Mouse (Mus musculus) thymus, adult 18-20 months (tissue): ENCODE measurements around the gene Tmem54.

Experiments used
- DNase-seq, 2 experiments: peaks; one replicate each; pipeline ENCODE4 v3.0.0; 2022; ENCODE audit warnings: mixed read lengths in 2 of 2

The Tmem54 gene

GRCm38 (mm10) chr4:129158549-129158948 lies 53.2 kb downstream of the Tmem54 start:
- DNase-seq = no peak

DNA sequence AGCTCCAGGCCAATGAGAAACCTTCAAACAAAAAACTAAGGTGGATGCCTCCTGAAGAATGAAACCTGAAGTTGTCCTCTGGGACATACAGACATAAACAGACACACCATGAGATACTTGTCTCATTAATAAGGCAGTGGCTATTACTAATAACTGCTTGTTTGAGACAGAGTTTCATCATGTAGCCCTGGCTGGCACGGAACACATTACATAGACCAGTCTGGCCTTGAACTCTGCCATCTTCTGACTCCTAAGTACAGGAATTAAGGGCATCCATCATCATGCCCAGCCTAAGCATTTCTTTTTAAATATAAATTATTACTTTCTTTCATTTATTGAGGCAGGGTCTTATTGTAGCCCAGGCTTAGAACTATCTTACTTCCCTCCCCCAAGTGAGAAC lies 55.7 kb downstream of the Tmem54 start:
- DNase-seq = no peak
